Mouse (Mus musculus) limb, embryonic 13.5 days (tissue): Measurements from ENCODE around the gene Btf3l4. TPM values are rescaled to one million over a fixed set of nuclear protein-coding genes. Genes with fewer than 3 reads are reported as not detected.

Experiments used
- ATAC-seq: fragments of 200-750 bp; cut with Nextera tagmentation; 2 replicates; pipeline ENCODE4 v1.8.0; 2017; ENCODE audit warnings: low read depth, moderate number of reproducible peaks, moderate TSS enrichment; ENCODE audit not compliant: low FRiP score
- H3K27ac ChIP-seq: fragments of 300-500 bp; sonication (generic); 2 replicates; pipeline ENCODE4 v1.5.1; 2015; ENCODE audit warnings: inconsistent platforms, mild to moderate bottlenecking, moderate library complexity
- H3K27me3 ChIP-seq: fragments of 300-500 bp; sonication (generic); 2 replicates; pipeline ENCODE4 v1.6.1; 2015; ENCODE audit warnings: mild to moderate bottlenecking, inconsistent platforms
- H3K36me3 ChIP-seq: fragments of 300-500 bp; sonication (generic); 2 replicates; pipeline ENCODE4 v1.6.1; 2015; ENCODE audit warnings: inconsistent platforms, mild to moderate bottlenecking, moderate library complexity
- H3K4me1 ChIP-seq: fragments of 300-500 bp; sonication (generic); 2 replicates; pipeline ENCODE4 v1.6.1; 2015; ENCODE audit warnings: inconsistent platforms
- H3K4me2 ChIP-seq: fragments of 300-500 bp; sonication (generic); replicated peaks from 2 replicates; pipeline ENCODE4 v1.6.1; 2015; ENCODE audit warnings: inconsistent platforms, mild to moderate bottlenecking, moderate library complexity
- H3K4me3 ChIP-seq: fragments of 300-500 bp; sonication (generic); 2 replicates; pipeline ENCODE4 v1.5.1; 2015; ENCODE audit warnings: moderate library complexity, mild to moderate bottlenecking, inconsistent platforms
- H3K9ac ChIP-seq: fragments of 300-500 bp; sonication (generic); 2 replicates; pipeline ENCODE4 v1.6.1; 2015; ENCODE audit warnings: mild to moderate bottlenecking, inconsistent platforms
- H3K9me3 ChIP-seq: fragments of 300-500 bp; sonication (generic); 2 replicates; pipeline ENCODE4 v1.6.1; 2016; ENCODE audit warnings: inconsistent platforms
- WGBS: fragments of 180-500 bp; shearing (Covaris S2); methylation state at CpG from one replicate; pipeline ENCODE4 v1.1.7; 2015; 5-methylcytosine and 5-hydroxymethylcytosine counted together
- polyA plus RNA-seq: library from polyadenylated mRNA; unstranded; fragments of >200 nt; fragmentation: Nextera tagmentation; extraction: Ambion mirVana; gene quantifications from 2 replicates; pipeline ENCODE4 v1.2.1, GENCODE M21; 2015

The Btf3l4 gene
- polyA plus RNA-seq: 198 and 209 TPM in 2 replicates

DNA sequence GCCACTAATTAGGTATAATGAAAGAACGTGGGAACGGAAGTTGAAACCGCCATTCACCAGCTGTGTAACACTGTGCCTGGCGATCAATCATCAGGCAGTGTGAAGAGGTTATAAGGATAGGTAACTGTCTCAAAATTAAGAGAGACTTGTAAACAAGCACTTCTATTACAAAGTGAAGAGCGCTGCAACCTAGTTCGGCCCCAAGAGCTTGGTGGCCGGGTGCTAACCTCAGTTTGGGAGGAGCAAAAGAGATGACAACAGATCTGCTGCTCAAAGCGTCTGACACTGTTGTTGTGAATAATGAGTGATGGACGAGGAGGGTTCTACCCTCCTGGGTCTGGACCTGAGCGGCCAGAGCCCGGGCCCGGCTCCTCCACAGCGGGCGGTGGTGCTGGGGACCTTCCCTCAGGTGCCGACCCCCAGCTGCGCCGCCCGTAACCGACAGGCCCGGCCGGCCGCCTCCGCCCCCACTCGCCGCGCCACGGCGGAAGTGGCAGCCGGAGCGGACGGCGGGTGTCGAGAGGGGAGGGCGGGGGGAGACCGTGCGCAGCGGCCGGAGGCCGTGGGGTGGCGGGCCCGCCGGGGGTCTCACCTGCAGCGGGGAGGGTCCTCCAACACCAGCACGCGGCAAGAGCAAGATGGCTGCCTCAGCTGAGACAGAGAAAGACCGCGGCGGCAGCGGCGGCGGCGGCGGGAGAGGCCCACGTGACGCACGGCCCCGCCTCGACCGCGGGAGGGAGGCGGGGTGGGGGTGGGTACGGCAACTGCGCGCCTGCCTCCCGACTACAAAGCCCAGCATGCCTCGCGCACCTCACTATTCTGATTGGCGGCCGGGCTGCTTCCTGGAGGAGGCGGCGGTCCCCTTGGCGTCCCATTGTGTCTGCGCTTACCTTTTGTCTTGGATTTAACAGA is at the start of gene Btf3l4:
TSS of gene Btf3l4 (minus strand) at position 699 of the 912 bp plus-strand sequence.
- Histone ChIP-seq H3K4me2 (peak within 1 kb of the TSS; percentile 83), H3K9ac (peak within 1 kb of the TSS; percentile 95), H3K4me1 (peaks cover 37% of the 10 kb centered on the region), H3K27me3 (no peaks in the 10 kb centered on the region), H3K4me3 (peak within 1 kb of the TSS; percentile 89), H3K36me3 (peaks cover 15% of the 10 kb centered on the region), H3K9me3 (no peaks in the 10 kb centered on the region), H3K27ac (peak within 1 kb of the TSS; percentile 99)
- WGBS: under 1% methylated on average over 70 of the region's 73 CpGs
- peak; percentile 94 for ATAC-seq

DNA sequence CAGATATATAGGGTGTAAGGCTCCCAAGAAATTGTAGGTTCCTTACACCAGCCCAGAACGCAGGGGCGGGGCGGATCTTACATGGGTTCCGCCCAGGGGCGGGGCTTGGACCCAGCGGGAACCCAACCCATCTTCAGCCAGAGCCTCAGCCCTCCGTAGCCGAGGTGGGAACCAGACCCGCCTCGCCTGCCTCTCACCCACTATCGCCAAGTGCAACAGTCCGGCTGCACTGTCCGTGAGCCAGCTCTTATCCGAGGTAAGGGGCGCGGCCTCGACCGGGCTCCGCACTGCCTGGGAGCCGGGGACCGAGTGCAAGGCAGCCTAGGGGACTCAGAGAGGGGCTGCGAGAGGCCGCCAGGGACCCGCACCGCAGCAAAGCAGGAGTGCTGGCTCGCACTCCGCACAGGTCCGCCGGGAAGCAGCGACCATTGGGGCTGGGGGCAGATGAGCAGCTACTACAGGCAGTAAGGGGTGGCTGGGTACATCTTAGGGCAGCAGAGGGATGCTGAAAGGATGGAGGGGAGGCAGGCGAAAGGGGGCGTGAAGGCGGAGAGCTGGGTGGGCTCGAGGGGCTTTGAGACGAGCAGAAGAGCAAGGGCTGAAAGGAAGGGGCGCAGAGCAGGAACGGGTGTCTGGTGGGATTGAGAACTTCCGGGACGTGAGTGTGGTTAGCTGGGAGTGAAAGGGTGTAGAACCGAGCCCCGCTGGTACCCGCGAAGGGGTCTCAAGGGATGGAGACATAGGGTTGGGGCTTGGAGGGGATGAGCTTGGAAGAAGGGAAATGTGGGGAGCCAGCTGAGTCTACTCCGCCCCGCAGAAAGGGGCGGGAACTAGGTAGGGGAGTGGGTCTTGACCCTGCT is 45.8 kb upstream of the Btf3l4 start, which contains the start of gene Rab3b:
TSS of gene Rab3b (plus strand) at position 101 of the 860 bp plus-strand sequence.
- Histone ChIP-seq H3K4me3 (peak within 1 kb of the TSS; percentile 67), H3K9ac (peak within 1 kb of the TSS; percentile 78), H3K4me1 (0 out of 2 replicates have a peak, but pooled peaks cover 7% of the 10 kb centered on the region), H3K4me2 (peak within 1 kb of the TSS; percentile 99), H3K27ac (no peak within 1 kb of the TSS), H3K27me3 (peaks cover 22% of the 10 kb centered on the region; the same call in 1 of the 2 replicates), H3K9me3 (no peaks in the 10 kb centered on the region), H3K36me3 (no peaks in the 10 kb centered on the region)
- WGBS: under 1% methylated on average over 46 of the region's 46 CpGs
- ATAC-seq: peak; percentile 87

DNA sequence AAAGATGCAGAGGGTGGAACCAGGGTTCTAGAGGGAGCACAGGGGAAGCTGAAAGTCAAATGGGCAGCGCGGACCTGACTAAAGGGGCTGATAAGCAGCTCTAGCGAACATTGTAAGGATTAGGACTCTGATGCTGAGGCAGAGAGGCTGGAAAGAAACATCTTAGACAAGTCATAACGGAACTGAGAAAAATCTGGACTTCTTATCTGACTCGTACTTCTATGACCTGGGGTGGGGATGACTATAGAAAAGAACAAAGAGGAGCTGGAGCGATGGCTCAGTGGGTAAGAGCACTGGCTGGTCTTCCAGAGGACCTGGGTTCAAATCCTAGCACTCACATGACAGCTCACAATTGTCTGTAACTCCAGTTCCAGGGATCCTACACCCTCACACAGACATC is 44.5 kb upstream of the Btf3l4 start:
- WGBS: 79% methylated on average over 6 of the region's 6 CpGs
- H3K9ac ChIP-seq: no peak overlapping the region
- H3K9me3 ChIP-seq: no peaks in the 10 kb centered on the region
- no peak overlapping the region for H3K4me3 ChIP-seq
- ATAC-seq: no peak
- H3K4me2 ChIP-seq: no peak overlapping the region
- no peak overlapping the region for H3K27ac ChIP-seq
- peaks cover 22% of the 10 kb centered on the region; the same call in 1 of the 2 replicates for H3K27me3 ChIP-seq
- 0 out of 2 replicates have a peak, but pooled peaks cover 7% of the 10 kb centered on the region for H3K4me1 ChIP-seq
- no peaks in the 10 kb centered on the region for H3K36me3 ChIP-seq

DNA sequence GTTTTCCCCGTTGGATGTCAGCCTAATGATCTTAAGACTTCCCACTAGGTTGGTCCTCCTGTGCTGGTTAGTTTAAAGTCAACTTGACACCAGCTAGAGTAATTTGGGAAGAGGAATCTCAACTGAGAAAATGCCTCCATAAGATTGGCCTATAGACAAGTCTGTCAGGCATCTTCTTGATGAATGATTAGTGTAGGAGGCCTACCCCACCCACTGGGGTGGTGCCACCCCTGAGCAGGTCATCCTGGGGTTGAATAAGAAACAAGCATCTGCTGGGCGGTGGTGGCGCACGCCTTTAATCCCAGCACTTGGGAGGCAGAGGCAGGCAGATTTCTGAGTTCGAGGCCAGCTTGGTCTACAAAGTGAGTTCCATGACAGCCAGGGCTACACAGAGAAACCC is 40.3 kb upstream of the Btf3l4 start:
- WGBS: 84% methylated on average over 5 of the region's 5 CpGs
- Histone ChIP-seq H3K27me3 (peaks cover 13% of the 10 kb centered on the region; the same call in 1 of the 2 replicates), H3K27ac (no peak overlapping the region), H3K9me3 (no peaks in the 10 kb centered on the region), H3K4me3 (no peak overlapping the region), H3K36me3 (no peaks in the 10 kb centered on the region), H3K4me2 (no peak overlapping the region), H3K4me1 (no peaks in the 10 kb centered on the region), H3K9ac (no peak overlapping the region)
- no peak for ATAC-seq

GRCm38 (mm10) chr4:108869730-108870374 is 36.4 kb upstream of the Btf3l4 start:
- Histone ChIP-seq H3K4me1 (no peaks in the 10 kb centered on the region), H3K27me3 (no peaks in the 10 kb centered on the region), H3K4me2 (no peak overlapping the region), H3K9ac (no peak overlapping the region), H3K4me3 (no peak overlapping the region), H3K9me3 (no peaks in the 10 kb centered on the region), H3K36me3 (peaks cover 1% of the 10 kb centered on the region; the same call in 1 of the 2 replicates), H3K27ac (no peak overlapping the region)
- peak; percentile 83; the same call in 1 of the 2 replicates for ATAC-seq
- WGBS: 37% methylated on average over 10 of the region's 10 CpGs

DNA sequence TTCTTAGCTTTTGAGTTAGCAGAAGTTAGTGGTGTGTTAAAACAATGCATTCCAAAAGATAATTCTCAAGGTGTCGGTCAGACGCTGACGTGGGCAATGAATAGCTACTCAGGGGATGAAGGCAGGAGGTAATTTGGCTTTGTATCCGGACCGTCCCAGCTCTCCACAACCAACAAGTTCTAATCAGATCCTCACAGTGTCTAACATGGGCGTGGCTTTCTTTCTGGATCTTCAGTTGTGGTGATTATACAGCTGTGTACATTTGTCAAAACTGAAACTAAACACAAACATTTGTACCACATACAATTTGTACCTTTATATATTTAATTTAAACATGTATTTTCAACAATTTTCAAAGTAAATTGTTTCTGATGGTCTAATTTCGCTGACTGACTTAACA is 33.4 kb upstream of the Btf3l4 start:
- no peak overlapping the region for H3K9ac ChIP-seq
- no peaks in the 10 kb centered on the region for H3K9me3 ChIP-seq
- H3K36me3 ChIP-seq: peaks cover 27% of the 10 kb centered on the region
- H3K27ac ChIP-seq: no peak overlapping the region
- no peak overlapping the region for H3K4me3 ChIP-seq
- no peak overlapping the region for H3K4me2 ChIP-seq
- WGBS: 85% methylated on average over 7 of the region's 7 CpGs
- H3K27me3 ChIP-seq: no peaks in the 10 kb centered on the region
- no peak for ATAC-seq
- H3K4me1 ChIP-seq: no peaks in the 10 kb centered on the region

GRCm38 (mm10) chr4:108848505-108848848 is 15.1 kb upstream of the Btf3l4 start, which contains the start of gene A730015C16Rik:
Gene A730015C16Rik, minus strand, starts transcription at chr4:108848619.
- Histone ChIP-seq H3K9me3 (no peaks in the 10 kb centered on the region), H3K36me3 (peaks cover 16% of the 10 kb centered on the region), H3K9ac (peak within 1 kb of the TSS; percentile 87), H3K27ac (peak within 1 kb of the TSS; percentile 85), H3K27me3 (no peaks in the 10 kb centered on the region), H3K4me3 (peak within 1 kb of the TSS; percentile 91), H3K4me2 (peak within 1 kb of the TSS; percentile 99), H3K4me1 (peaks cover 23% of the 10 kb centered on the region)
- 6% methylated on average over 20 of the region's 20 CpGs for WGBS
- ATAC-seq: 0 out of 2 replicates have a peak, but pooled peaks have one; percentile 25

DNA sequence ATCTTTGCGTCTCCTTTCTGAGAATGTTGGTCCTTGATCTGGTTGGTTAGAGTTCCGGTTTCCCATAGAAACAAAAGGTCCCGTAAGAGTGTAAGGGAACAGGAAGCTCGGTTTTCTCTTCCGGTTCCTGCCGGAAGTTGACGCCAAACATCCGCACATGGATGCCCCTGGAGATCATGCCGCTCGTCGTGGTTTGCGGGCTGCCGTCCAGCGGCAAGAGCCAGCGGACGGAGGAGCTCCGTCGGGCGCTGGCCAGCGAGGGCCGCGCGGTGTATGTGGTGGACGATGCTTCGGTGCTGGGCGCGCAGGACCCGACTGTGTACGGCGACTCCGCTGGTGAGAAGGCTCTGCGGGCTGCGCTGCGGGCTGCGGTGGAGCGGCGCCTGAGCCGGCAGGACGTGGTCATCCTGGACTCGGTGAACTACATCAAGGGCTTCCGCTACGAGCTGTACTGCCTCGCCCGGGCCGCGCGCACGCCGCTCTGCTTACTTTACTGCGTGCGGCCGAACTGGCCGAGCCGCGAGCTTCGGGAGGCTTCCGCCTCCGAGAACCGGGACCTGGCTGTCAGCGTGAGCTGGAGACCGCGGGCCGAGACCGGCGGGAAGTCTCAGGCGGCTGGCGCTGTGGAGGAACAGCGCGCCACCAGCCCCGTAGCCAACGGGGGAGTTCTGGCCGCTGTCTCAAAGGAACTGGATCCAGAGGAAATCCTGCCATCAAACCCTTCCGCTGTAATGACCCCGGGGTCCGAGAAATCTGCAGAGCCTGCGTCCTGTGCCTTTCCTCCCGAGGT is 14.5 kb upstream of the Btf3l4 start, which contains the start of gene Kti12:
TSS of gene Kti12 (plus strand) at position 71 of the 790 bp plus-strand sequence.
- H3K9ac ChIP-seq: peak within 1 kb of the TSS; percentile 87
- WGBS: under 1% methylated on average over 77 of the region's 77 CpGs
- peak within 1 kb of the TSS; percentile 99 for H3K4me2 ChIP-seq
- no peaks in the 10 kb centered on the region for H3K9me3 ChIP-seq
- H3K36me3 ChIP-seq: peaks cover 10% of the 10 kb centered on the region
- peak; percentile 90 for ATAC-seq
- peaks cover 23% of the 10 kb centered on the region for H3K4me1 ChIP-seq
- peak within 1 kb of the TSS; percentile 85 for H3K27ac ChIP-seq
- H3K4me3 ChIP-seq: peak within 1 kb of the TSS; percentile 91
- no peaks in the 10 kb centered on the region for H3K27me3 ChIP-seq

DNA sequence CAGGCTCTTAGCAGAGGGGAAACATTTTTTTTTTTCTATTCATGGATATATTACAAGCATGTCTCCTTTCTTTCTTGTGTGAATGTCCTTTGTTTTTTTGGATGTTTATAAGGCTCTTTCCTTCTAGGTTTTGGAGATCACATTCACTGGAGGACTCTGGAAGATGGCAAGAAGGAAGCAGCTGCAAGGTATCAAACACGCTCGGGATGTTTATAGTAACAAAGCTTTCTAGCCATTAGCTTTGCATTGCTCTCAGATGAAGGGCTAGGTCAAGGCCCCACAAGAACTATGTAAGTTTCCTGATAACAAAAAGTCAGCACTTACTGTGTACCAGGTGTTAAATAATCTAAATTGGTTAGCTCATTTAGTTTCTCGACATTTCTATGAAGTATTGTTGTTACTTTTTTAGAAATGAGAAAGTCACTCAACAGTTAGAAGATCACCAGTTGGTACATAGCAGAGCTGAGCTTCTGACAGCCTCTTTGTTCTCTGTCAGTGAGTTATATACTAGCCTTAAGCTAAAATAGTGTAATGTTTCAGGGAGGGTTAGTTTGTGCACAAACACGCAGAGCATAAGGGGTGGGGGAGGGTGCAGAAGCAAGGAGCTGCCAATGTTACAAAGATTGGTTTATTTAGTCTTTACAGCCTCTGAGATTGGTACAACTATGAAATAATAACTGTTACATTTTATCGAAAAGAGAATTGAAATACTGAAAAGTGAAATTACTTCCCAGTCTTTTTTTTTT is 12.6 kb upstream of the Btf3l4 start:
- H3K9me3 ChIP-seq: no peaks in the 10 kb centered on the region
- H3K9ac ChIP-seq: no peak overlapping the region
- H3K4me3 ChIP-seq: no peak overlapping the region
- no peak for ATAC-seq
- no peaks in the 10 kb centered on the region for H3K27me3 ChIP-seq
- H3K36me3 ChIP-seq: peaks cover 5% of the 10 kb centered on the region; the same call in 1 of the 2 replicates
- H3K4me2 ChIP-seq: no peak overlapping the region
- WGBS: 83% methylated on average over 5 of the region's 5 CpGs
- H3K27ac ChIP-seq: no peak overlapping the region
- H3K4me1 ChIP-seq: peaks cover 23% of the 10 kb centered on the region

GRCm38 (mm10) chr4:108843336-108843735 is 9.9 kb upstream of the Btf3l4 start:
- Histone ChIP-seq H3K9me3 (no peaks in the 10 kb centered on the region), H3K4me3 (no peak overlapping the region), H3K27ac (no peak overlapping the region), H3K4me1 (peaks cover 6% of the 10 kb centered on the region), H3K4me2 (no peak overlapping the region), H3K36me3 (peaks cover 3% of the 10 kb centered on the region; the same call in 1 of the 2 replicates), H3K27me3 (no peaks in the 10 kb centered on the region), H3K9ac (no peak overlapping the region)
- no peak for ATAC-seq
